Mouse (Mus musculus): ENCODE results near the gene Prkg1. TPM values are rescaled to one million over a fixed set of nuclear protein-coding genes. Genes with fewer than 3 reads are reported as not detected.
A peak's percentile ranks its signal among the peaks of the same experiment; 100 is the strongest.

The Prkg1 gene
- total and polyA plus RNA-seq, 2 experiments: 0.27 to 3.4 TPM

GRCm38 (mm10) chr19:31602578-31602977 lies 162.3 kb downstream of the Prkg1 start:
- no peak overlapping the region for H3K27ac ChIP-seq (replicated peaks; ENCODE audit: insufficient read depth, low read depth, low read length)
- DNase-seq (ENCODE audit: extremely low read depth, low read depth, low spot score): no peak
- H3K27me3 ChIP-seq (ENCODE audit: control insufficient read depth, insufficient read depth, low read length): no peaks in the 10 kb centered on the region
- no peak for TF ChIP-seq POLR2A (IDR thresholded peaks at IDR 0.05; ENCODE audit: extremely low read depth, insufficient read depth, low read length)
- no peak for TF ChIP-seq CTCF (IDR thresholded peaks at IDR 0.05; ENCODE audit: low read depth, low read length)
- H3K79me2 ChIP-seq (ENCODE audit: control insufficient read depth, insufficient read depth, low read length): no peaks in the 10 kb centered on the region
- WGBS: 94% methylated on average over 8 of the region's 8 CpGs
- no peaks in the 10 kb centered on the region for H3K36me3 ChIP-seq (ENCODE audit: control insufficient read depth, insufficient read depth, low read length)
- no peak overlapping the region for H3K4me3 ChIP-seq (ENCODE audit: insufficient read depth, low read depth, low read length)
- H3K4me1 ChIP-seq (ENCODE audit: control insufficient read depth, insufficient read depth, low read length): no peaks in the 10 kb centered on the region
- H3K9ac ChIP-seq (ENCODE audit: low read depth, low read length): no peak overlapping the region

- DNase-seq (ENCODE audit: extremely low read depth, low read depth, low spot score): no peak
- Histone ChIP-seq H3K79me2 (ENCODE audit: control insufficient read depth, insufficient read depth, low read length) (no peaks in the 10 kb centered on the region), H3K27ac (replicated peaks; ENCODE audit: insufficient read depth, low read depth, low read length) (no peak overlapping the region), H3K9ac (ENCODE audit: low read depth, low read length) (no peak overlapping the region), H3K4me1 (ENCODE audit: control insufficient read depth, insufficient read depth, low read length) (no peaks in the 10 kb centered on the region), H3K27me3 (ENCODE audit: control insufficient read depth, insufficient read depth, low read length) (no peaks in the 10 kb centered on the region), H3K36me3 (ENCODE audit: control insufficient read depth, insufficient read depth, low read length) (no peaks in the 10 kb centered on the region), H3K4me3 (ENCODE audit: insufficient read depth, low read depth, low read length) (no peak overlapping the region)
- TF ChIP-seq CTCF (IDR thresholded peaks at IDR 0.05; ENCODE audit: low read depth, low read length) (no peak), POLR2A (IDR thresholded peaks at IDR 0.05; ENCODE audit: extremely low read depth, insufficient read depth, low read length) (no peak)
- 60% methylated on average over 1 of the region's 1 CpGs for WGBS
Observed at GRCm38 (mm10) chr19:31594011-31594410, 170.8 kb downstream of the Prkg1 start.

- no peaks in the 10 kb centered on the region for H3K4me1 ChIP-seq (ENCODE audit: control insufficient read depth, insufficient read depth, low read length)
- H3K36me3 ChIP-seq (ENCODE audit: control insufficient read depth, insufficient read depth, low read length): no peaks in the 10 kb centered on the region
- no peaks in the 10 kb centered on the region for H3K27me3 ChIP-seq (ENCODE audit: control insufficient read depth, insufficient read depth, low read length)
- no peaks in the 10 kb centered on the region for H3K79me2 ChIP-seq (ENCODE audit: control insufficient read depth, insufficient read depth, low read length)
- no peak overlapping the region for H3K27ac ChIP-seq (replicated peaks; ENCODE audit: insufficient read depth, low read depth, low read length)
- no peak overlapping the region for H3K9ac ChIP-seq (ENCODE audit: low read depth, low read length)
- TF ChIP-seq POLR2A (IDR thresholded peaks at IDR 0.05; ENCODE audit: extremely low read depth, insufficient read depth, low read length) (no peak), CTCF (IDR thresholded peaks at IDR 0.05; ENCODE audit: low read depth, low read length) (no peak)
- DNase-seq (ENCODE audit: extremely low read depth, low read depth, low spot score): no peak
- 88% methylated on average over 5 of the region's 5 CpGs for WGBS
- no peak overlapping the region for H3K4me3 ChIP-seq (ENCODE audit: insufficient read depth, low read depth, low read length)
Observed at GRCm38 (mm10) chr19:31590701-31591100, 174.1 kb downstream of the Prkg1 start.

GRCm38 (mm10) chr19:31577092-31577491 lies 187.7 kb downstream of the Prkg1 start:
- no peak overlapping the region for H3K27ac ChIP-seq (replicated peaks; ENCODE audit: insufficient read depth, low read depth, low read length)
- H3K4me1 ChIP-seq (ENCODE audit: control insufficient read depth, insufficient read depth, low read length): no peaks in the 10 kb centered on the region
- no peaks in the 10 kb centered on the region for H3K36me3 ChIP-seq (ENCODE audit: control insufficient read depth, insufficient read depth, low read length)
- TF ChIP-seq POLR2A (IDR thresholded peaks at IDR 0.05; ENCODE audit: extremely low read depth, insufficient read depth, low read length): no peak
- no peak for TF ChIP-seq CTCF (IDR thresholded peaks at IDR 0.05; ENCODE audit: low read depth, low read length)
- H3K79me2 ChIP-seq (ENCODE audit: control insufficient read depth, insufficient read depth, low read length): no peaks in the 10 kb centered on the region
- 70% methylated on average over 4 of the region's 4 CpGs for WGBS
- H3K27me3 ChIP-seq (ENCODE audit: control insufficient read depth, insufficient read depth, low read length): no peaks in the 10 kb centered on the region
- DNase-seq (ENCODE audit: extremely low read depth, low read depth, low spot score): no peak
- no peak overlapping the region for H3K4me3 ChIP-seq (ENCODE audit: insufficient read depth, low read depth, low read length)
- no peak overlapping the region for H3K9ac ChIP-seq (ENCODE audit: low read depth, low read length)

GRCm38 (mm10) chr19:31564329-31564728 lies 200.5 kb downstream of the Prkg1 start:
- 90% methylated on average over 4 of the region's 4 CpGs for WGBS
- Histone ChIP-seq H3K27me3 (ENCODE audit: control insufficient read depth, insufficient read depth, low read length) (no peaks in the 10 kb centered on the region), H3K9ac (ENCODE audit: low read depth, low read length) (no peak overlapping the region), H3K27ac (replicated peaks; ENCODE audit: insufficient read depth, low read depth, low read length) (no peak overlapping the region), H3K4me1 (ENCODE audit: control insufficient read depth, insufficient read depth, low read length) (no peaks in the 10 kb centered on the region), H3K79me2 (ENCODE audit: control insufficient read depth, insufficient read depth, low read length) (no peaks in the 10 kb centered on the region), H3K4me3 (ENCODE audit: insufficient read depth, low read depth, low read length) (no peak overlapping the region), H3K36me3 (ENCODE audit: control insufficient read depth, insufficient read depth, low read length) (no peaks in the 10 kb centered on the region)
- DNase-seq (ENCODE audit: extremely low read depth, low read depth, low spot score): no peak
- TF ChIP-seq CTCF (IDR thresholded peaks at IDR 0.05; ENCODE audit: low read depth, low read length) (no peak), POLR2A (IDR thresholded peaks at IDR 0.05; ENCODE audit: extremely low read depth, insufficient read depth, low read length) (no peak)

- TF ChIP-seq POLR2A (IDR thresholded peaks at IDR 0.05; ENCODE audit: extremely low read depth, insufficient read depth, low read length): no peak
- no peak for TF ChIP-seq CTCF (IDR thresholded peaks at IDR 0.05; ENCODE audit: low read depth, low read length)
- Histone ChIP-seq H3K36me3 (ENCODE audit: control insufficient read depth, insufficient read depth, low read length) (no peaks in the 10 kb centered on the region), H3K27ac (replicated peaks; ENCODE audit: insufficient read depth, low read depth, low read length) (no peak overlapping the region), H3K4me1 (ENCODE audit: control insufficient read depth, insufficient read depth, low read length) (no peaks in the 10 kb centered on the region), H3K27me3 (ENCODE audit: control insufficient read depth, insufficient read depth, low read length) (no peaks in the 10 kb centered on the region), H3K79me2 (ENCODE audit: control insufficient read depth, insufficient read depth, low read length) (no peaks in the 10 kb centered on the region), H3K4me3 (ENCODE audit: insufficient read depth, low read depth, low read length) (no peak overlapping the region), H3K9ac (ENCODE audit: low read depth, low read length) (no peak overlapping the region)
- peak; percentile 13 for DNase-seq (ENCODE audit: extremely low read depth, low read depth, low spot score)
- WGBS: 81% methylated on average over 5 of the region's 5 CpGs
Observed at GRCm38 (mm10) chr19:31546063-31546462, 218.8 kb downstream of the Prkg1 start.
